Mouse (Mus musculus) T-cell, adult 66 days (primary cell): ENCODE measurements around the gene Gm48551. TPM values are rescaled to one million over a fixed set of nuclear protein-coding genes. Genes with fewer than 3 reads are reported as not detected.

Experiments used
- total RNA-seq, 2 experiments: library from RNA; stranded (reverse); gene quantifications; 3 replicates in 1 of 2; 4 replicates in 1 of 2; pipeline ENCODE4 v1.2.4; 2023

Gm48551 gene
- 1 to 10 TPM; 3.3 to 5.8 TPM for total RNA-seq

DNA sequence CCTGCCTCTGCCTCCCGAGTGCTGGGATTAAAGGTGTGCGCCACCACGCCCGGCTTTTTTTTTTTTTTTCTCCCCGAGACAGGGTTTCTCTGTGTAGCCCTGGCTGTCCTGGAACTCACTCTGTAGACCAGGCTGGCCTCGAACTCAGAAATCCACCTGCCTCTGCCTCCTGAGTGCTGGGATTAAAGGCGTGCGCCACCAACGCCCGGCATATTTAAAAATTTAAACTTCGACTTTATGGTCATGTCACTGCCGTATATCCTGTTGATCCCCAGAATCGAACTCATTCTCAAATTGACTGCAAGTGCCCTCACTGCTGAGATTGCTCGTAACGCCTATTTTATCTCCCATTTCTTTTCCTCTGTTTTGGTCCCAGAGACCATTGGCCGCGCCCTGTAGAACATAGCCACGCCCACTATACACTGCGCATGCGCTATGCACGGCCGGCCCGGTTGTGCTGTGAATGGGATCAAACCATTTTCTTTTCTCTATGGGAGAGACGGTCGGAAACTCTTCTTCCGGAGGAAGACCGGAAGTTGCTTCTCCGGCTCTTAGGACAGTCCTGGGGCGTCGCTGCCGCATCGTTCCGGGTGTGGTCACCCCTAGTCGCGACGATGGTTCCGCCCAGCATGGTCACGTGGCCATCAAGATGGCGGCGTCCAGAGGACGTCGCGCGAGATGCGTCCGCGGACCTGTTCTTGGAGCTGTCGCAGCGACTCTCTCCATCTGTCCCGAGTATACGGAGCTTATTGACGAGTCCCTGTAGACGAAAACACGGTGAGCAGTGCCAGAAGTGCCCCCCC is at the start of gene Gm48551, which contains the start of gene Dohh:
TSS of gene Gm48551 (plus strand) at position 665 of the 803 bp plus-strand sequence.
TSS of gene Dohh (plus strand) at position 627 of the 803 bp plus-strand sequence.

DNA sequence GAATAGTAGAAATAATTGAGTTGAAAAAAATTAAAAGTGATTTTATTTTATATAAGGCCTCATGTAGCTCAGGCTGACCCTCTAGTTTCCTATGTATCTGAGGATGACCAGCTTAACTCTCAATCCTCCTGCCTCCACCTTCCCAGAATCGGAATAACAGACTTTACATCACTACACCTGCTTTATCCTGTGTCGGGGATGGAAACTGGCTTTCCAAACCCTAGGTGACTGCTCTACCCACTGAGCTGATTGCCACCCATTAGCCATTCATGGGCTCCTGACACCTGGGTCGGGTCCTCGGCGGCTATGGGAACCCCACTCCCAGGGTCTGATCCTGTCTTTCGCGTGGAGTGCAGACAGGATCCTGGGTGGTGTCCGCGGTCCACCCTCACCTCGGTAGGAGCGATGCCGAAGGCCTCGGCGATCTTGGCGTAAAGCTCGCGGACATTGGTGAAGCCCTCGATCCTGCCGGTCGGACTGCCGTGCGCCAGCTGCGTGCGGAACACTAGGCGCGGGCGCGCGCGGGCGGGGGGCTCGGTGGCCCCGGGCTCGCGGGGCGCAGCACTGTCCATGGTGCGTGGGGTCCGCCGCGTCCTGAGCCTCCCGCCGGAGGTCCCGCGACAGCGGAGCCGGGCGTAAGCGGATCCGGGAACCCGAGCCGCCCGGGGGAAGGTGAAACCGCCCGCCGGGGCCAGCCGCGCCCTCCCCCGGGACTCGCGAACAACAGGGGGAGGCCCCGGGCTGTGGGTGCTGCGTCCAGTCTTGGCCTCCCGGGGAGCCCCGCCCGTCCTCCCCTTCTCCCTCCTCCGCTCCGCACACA is 41.4 kb upstream of the Gm48551 start, which contains the start of gene Gipc3:
TSS of gene Gipc3 (minus strand) at position 581 of the 820 bp plus-strand sequence.

DNA sequence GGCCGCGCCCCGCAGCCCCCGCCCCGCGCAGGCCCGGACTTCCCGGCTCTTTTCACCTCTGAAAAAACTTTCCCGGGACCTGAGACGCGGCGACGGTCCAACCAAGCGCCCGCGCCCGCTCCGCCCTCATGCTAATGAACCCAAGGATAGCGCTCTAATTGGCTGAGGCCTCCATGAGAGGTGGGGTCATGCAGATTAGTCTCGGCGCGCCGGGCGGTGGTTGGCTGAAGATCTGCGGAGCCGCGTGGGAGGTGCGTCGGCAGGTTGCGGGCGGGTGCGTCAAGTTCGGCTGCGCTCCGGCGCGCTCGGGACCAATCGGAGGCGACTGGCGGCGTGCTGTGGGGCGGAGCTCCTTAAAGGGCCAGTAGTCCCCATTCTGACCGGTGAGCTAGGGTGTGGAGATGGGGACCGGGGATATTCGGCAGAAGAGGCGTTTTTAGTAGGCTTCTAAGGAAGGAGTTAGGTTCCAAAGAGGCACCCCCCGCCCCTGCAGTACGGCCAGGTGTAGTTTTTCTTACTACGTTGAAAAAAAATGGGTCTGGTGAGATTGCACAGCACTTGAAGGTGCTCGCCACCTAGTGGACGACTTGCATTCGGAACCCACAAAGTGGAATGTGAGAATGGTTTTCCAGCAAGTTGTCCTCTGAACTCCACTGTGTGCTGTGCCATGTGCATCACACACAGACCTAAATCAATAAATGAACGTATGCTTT is 33.8 kb upstream of the Gm48551 start, which contains the start of gene Hmg20b:
TSS of gene Hmg20b (minus strand) at position 130 of the 713 bp plus-strand sequence.

DNA sequence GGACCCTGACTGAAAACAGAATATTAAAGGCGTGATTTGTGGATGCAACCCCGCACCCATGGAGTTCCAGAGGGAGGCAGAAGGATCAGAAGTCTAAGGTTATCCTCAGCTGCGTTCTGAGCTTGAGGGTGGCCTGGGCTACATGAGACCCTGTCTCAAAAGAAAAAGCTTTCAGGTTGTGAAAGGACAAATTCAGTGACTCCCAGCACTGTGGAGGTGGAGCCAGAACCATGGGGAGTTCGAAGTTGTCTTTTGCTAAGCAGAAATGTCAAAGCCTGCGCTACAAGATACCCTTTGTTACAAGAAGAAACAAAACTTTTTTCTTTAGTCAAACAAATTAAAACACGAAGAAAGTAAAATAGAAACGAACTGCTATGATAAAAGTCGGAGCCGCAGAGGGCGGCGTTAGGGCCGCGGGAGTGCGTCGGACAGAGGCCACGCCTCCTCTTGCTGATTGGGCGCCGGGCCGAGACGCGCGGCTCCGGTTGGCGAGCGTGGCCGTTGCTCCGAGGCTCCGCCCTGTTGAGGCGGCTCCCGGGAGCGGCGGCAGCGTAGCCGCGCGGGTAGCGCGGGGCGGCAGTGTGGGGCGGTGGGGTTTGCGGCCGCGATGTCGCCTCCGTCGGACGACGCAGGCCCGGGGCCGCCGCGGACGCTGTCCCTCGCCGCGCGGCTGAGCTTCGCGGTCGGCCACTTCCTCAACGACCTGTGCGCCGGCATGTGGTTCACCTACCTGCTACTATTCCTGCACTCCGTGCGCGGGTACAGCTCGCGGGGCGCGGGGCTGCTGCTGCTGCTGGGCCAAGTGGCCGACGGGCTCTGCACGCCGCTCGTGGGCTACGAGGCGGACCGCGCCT is 27.0 kb upstream of the Gm48551 start, which contains the start of gene Mfsd12:
TSS of gene Mfsd12 (plus strand) at position 501 of the 854 bp plus-strand sequence.

DNA sequence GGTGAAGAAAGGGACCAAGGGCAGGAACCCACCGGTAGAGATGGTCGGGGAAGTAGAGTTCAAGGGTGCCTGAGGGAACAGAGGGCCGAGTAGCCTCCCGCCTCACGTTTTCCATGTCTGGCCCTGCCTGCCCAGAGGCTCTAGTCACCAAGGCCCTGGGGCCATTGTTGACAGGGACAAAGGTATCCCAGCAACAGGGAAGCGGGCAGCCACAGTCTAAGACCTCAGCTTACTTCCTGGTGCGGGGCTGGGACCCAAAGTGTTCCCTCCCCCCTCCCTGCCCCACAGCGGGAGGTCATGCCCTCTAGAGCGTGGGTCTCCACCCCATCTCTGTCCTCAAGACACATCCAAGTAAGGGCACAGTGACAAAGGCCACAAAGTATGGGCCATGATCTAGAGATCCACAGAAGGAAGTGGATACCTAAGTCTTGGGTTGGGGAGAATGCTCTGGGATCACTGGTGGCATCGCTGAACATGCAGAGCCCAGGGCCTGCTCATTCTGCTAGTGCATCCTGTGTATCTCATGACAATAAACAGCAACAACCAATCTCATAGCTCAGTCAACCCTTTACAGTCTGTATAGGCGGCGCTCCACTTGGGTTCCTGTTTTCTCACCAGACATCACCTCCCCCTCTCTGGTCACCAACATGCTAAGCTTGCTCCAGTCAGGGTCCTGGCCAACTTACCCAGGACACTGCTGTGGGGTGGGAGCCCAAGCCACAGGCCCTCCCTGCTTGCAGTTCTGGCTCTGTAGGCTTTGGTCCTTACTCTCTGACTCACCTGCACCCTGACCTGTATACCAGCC is 18.4 kb upstream of the Gm48551 start, which contains the start of gene 4930404N11Rik:
TSS of gene 4930404N11Rik (minus strand) at position 145 of the 805 bp plus-strand sequence.

DNA sequence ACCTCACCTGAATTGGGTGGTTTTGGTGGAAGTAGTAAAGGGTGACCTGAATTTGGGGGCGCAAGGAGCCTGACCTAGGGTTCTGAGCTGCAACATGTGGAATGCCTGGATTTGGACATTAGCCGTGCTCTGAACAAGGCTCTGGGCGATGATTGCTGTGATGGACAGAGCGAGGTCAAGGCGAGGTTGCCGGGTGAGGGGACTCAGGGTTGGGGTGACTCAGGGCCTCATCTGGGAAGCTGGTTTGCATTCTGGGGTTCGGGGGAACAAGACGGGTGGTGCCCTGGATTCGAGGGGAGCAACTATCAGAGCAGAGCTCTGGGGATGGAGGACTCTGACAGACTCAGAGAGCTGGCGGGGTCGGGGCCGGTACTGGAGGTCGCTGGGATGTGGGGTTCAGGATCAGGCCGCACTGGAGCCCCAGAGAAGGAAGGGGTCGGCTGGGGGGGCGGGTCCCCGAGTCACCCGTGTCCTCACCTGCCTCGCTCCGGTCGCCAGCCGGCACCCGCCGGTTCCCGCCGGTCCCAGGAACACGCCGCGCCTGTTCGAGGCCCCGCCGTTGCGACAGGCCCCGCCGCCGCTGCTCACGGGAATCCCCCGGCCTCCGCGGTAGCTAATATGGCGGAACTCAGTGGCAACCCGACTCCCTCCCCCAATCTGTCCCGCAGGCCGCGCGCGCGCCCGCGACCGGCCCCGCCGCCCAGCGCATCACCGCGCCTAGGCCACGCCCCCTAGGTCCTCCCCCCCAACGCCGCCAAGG is 6.3 kb upstream of the Gm48551 start, which contains the start of gene Fzr1:
TSS of gene Fzr1 (minus strand) at position 724 of the 760 bp plus-strand sequence.

DNA sequence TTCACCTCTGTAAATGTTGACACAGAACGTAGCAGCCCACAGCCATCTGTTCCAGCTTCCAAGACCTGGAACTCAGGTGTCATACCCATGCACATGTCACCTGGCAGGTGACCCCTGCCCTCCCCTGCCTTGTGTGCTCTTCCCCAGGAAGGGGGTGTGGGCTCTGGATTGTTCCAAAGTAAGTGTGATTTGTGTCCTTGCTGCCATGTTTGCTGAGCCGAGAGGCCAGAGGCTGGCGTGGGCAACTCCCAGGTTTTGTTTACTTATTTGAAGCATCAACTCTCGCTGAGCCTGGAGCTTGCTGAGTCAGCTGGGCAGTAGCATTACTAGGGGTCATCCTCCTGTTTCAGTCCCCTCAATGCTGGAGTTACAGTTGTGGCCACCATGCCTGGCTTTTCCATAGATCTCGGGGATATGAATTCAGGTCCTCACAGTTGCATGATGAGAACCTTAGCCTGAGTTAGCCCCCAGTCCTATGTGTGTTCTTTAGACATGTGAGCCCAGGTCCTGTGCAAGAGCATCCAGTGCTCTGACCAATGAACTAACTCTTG is 4.3 kb downstream of the Gm48551 start, which contains the start of gene Gm48552:
TSS of gene Gm48552 (plus strand) at position 501 of the 551 bp plus-strand sequence.

DNA sequence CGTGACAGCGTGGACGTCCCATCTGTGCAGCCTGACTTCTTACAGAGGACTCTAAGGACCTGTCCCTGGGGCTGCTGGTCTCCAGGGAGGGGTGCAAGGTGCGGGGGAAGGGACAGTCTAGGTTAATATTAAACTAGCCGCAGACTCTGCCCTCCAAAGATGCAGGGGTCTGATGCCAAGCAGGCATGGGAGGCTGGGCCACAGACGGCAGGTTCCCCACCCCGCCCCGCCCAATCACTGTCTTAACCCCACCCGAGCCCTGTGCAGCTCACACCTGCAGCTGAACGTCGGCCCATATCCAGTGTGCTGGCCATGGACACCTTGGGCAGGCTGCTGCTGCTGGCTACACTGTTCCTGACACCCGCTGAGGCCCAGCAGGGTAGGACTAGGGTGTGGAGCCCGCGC is 8.5 kb downstream of the Gm48551 start, which contains the start of gene Smim24:
TSS of gene Smim24 (plus strand) at position 271 of the 405 bp plus-strand sequence.

Other genes starting within 250 kb of the Gm48551 start
- 10 to 100 TPM; 75.0 to 78.0 TPM for gene Zbtb7a, start 249.2 kb upstream of the Gm48551 start, total RNA-seq
- 10 to 100 TPM; 37.2 to 43.2 TPM for gene Pias4, start 216.5 kb upstream of the Gm48551 start, total RNA-seq
- gene Eef2, start 207.8 kb upstream of the Gm48551 start, total RNA-seq = 1,000 to 10,000 TPM; 2,301 to 2,484 TPM
- 10 to 100 TPM; 62.4 to 62.6 TPM for gene Dapk3, start 201.5 kb upstream of the Gm48551 start, total RNA-seq
- not detected for gene 4930442H23Rik, start 200.6 kb upstream of the Gm48551 start, total RNA-seq
- not detected for gene Nmrk2, start 182.4 kb upstream of the Gm48551 start, total RNA-seq
- 1 to 10 TPM; 1.4 to 2.7 TPM for gene Atcay, start 153.6 kb upstream of the Gm48551 start, total RNA-seq
- gene Zfr2, start 151.3 kb upstream of the Gm48551 start, total RNA-seq = 1 to 10 TPM; 5.2 to 5.5 TPM
- 10 to 100 TPM; 16.0 to 20.8 TPM for gene Matk, start 131.5 kb upstream of the Gm48551 start, total RNA-seq
- gene Mrpl54, start 117.5 kb upstream of the Gm48551 start, total RNA-seq = 10 to 100 TPM; 78.6 to 84.0 TPM
- 10 to 100 TPM; 28.8 to 36.2 TPM for gene Apba3, start 117.5 kb upstream of the Gm48551 start, total RNA-seq
- gene Tjp3, start 92.9 kb upstream of the Gm48551 start, total RNA-seq = 1 to 10 TPM; 4.2 to 5.8 TPM
- 100 to 1,000 TPM; 104 to 118 TPM for gene Pip5k1c, start 91.5 kb upstream of the Gm48551 start, total RNA-seq
- gene Cactin, start 63.4 kb upstream of the Gm48551 start, total RNA-seq = 10 to 100 TPM; 48.1 to 49.9 TPM
- 10 to 100 TPM; 30.0 to 30.7 TPM for gene Tbxa2r, start 55.7 kb upstream of the Gm48551 start, total RNA-seq
- gene Gipc3, start 41.2 kb upstream of the Gm48551 start, total RNA-seq = not detected
- 10 to 100 TPM; 33.7 to 41.3 TPM for gene Hmg20b, start 34.0 kb upstream of the Gm48551 start, total RNA-seq
- gene Mfsd12, start 27.0 kb upstream of the Gm48551 start, total RNA-seq = 10 to 100 TPM in 1 of 2 experiments, 1 to 10 TPM in 1; 5.9 to 10.6 TPM
- 10 to 100 TPM in 1 of 2 experiments, 1 to 10 TPM in 1; 8.0 to 10.6 TPM for gene 4930404N11Rik, start 18.6 kb upstream of the Gm48551 start, total RNA-seq
- 10 to 100 TPM; 32.5 to 38.5 TPM for gene Fzr1, start 6.0 kb upstream of the Gm48551 start, total RNA-seq
- gene Dohh, start within 50 bp of the Gm48551 start, total RNA-seq = 10 to 100 TPM; 38.0 to 44.2 TPM
- gene Gm48552, start 4.5 kb downstream of the Gm48551 start, total RNA-seq = 1 to 10 TPM; 6.1 to 6.4 TPM
- 1 to 10 TPM; 3.6 to 6.8 TPM for gene Smim24, start 8.6 kb downstream of the Gm48551 start, total RNA-seq
- gene Nfic, start 71.2 kb downstream of the Gm48551 start, total RNA-seq = 10 to 100 TPM; 18.7 to 22.7 TPM
- under 1 TPM in 1 of 2 experiments, not detected in 1; 0.44 TPM for gene Celf5, start 98.2 kb downstream of the Gm48551 start, total RNA-seq
- gene Ncln, start 111.9 kb downstream of the Gm48551 start, total RNA-seq = 100 to 1,000 TPM; 203 to 223 TPM
- 100 to 1,000 TPM; 155 to 169 TPM for gene S1pr4, start 115.7 kb downstream of the Gm48551 start, total RNA-seq
- gene Gna15, start 139.8 kb downstream of the Gm48551 start, total RNA-seq = 10 to 100 TPM; 12.5 to 23.0 TPM
- 10 to 100 TPM; 26.8 to 35.6 TPM for gene Gna11, start 160.7 kb downstream of the Gm48551 start, total RNA-seq
- gene Aes, start 175.0 kb downstream of the Gm48551 start, total RNA-seq = 100 to 1,000 TPM; 555 to 631 TPM
- gene Tle2, start 190.1 kb downstream of the Gm48551 start, total RNA-seq = 1 to 10 TPM; 5.1 to 5.2 TPM
- gene Tle6, start 216.6 kb downstream of the Gm48551 start, total RNA-seq = 1 to 10 TPM in 1 of 2 experiments, not detected in 1; 1.6 TPM
- gene BC025920, start 221.8 kb downstream of the Gm48551 start, total RNA-seq = 1 to 10 TPM; 3.2 to 3.6 TPM
- gene Sirt6, start 243.3 kb downstream of the Gm48551 start, total RNA-seq = 10 to 100 TPM; 23.1 to 24.3 TPM
- gene Ankrd24, start 244.1 kb downstream of the Gm48551 start, total RNA-seq = 1 to 10 TPM; 3.5 to 4.3 TPM